Mouse (Mus musculus) ES-E14 (cell line): ENCODE measurements around the gene Gm5346. TPM values are rescaled to one million over a fixed set of nuclear protein-coding genes. Genes with fewer than 3 reads are reported as not detected.
"Not testable (repeated sequence)": the region's sequence is repeated elsewhere in the genome, so short reads cannot be mapped to it uniquely, and the experiment has no call there.

ENCODE experiments used
- DNase-seq: peaks from one replicate; pipeline ENCODE4 v3.0.0-alpha.2; 2013; ENCODE audit warnings: low read depth, low spot score
- H3K27ac ChIP-seq: 2 replicates; pipeline ENCODE4 v1.5.1; 2012; ENCODE audit warnings: low read depth, mild to moderate bottlenecking, low read length, moderate library complexity, mixed read lengths; ENCODE audit not compliant: poor library complexity, insufficient read depth, severe bottlenecking
- H3K36me3 ChIP-seq: 2 replicates; pipeline ENCODE4 v1.6.1; 2012; ENCODE audit warnings: mild to moderate bottlenecking, low read length, moderate library complexity, mixed read lengths; ENCODE audit not compliant: control insufficient read depth, poor library complexity, insufficient read depth, severe bottlenecking
- H3K4me1 ChIP-seq, 2 experiments: fragments of 150-350 bp in 1 of 2; sonication (generic) in 1 of 2; 2 replicates each; pipeline ENCODE4 v1.6.1; 2012; ENCODE audit warnings: low read length in 2 of 2, mild to moderate bottlenecking in 1 of 2, mixed read lengths in 1 of 2; ENCODE audit not compliant: control insufficient read depth in 2 of 2, insufficient read depth in 2 of 2, poor library complexity in 1 of 2
- H3K4me3 ChIP-seq, 2 experiments: fragments of 150-350 bp in 1 of 2; sonication (generic) in 1 of 2; 2 replicates each; pipeline ENCODE4 v1.5.1; 2012; ENCODE audit warnings: low read length in 2 of 2, low read depth in 1 of 2, mild to moderate bottlenecking in 1 of 2, mixed read lengths in 1 of 2; ENCODE audit not compliant: insufficient read depth in 1 of 2, poor library complexity in 1 of 2, severe bottlenecking in 1 of 2
- H3K9ac ChIP-seq: 2 replicates; pipeline ENCODE4 v1.6.1; 2012; ENCODE audit warnings: low read depth, mild to moderate bottlenecking, low read length, mixed read lengths; ENCODE audit not compliant: poor library complexity, insufficient read depth, severe bottlenecking
- H3K9me3 ChIP-seq: fragments of 150-350 bp; sonication (generic); 2 replicates; pipeline ENCODE4 v1.6.1; 2012; ENCODE audit warnings: low read depth, mild to moderate bottlenecking, low read length; ENCODE audit not compliant: control insufficient read depth, insufficient read depth
- CHD2 ChIP-seq: IDR thresholded peaks from 2 replicates; pipeline ENCODE4 v1.6.1; 2014; ENCODE audit warnings: mild to moderate bottlenecking, low read depth, low read length, inconsistent platforms
- HCFC1 ChIP-seq: IDR thresholded peaks from 2 replicates; pipeline ENCODE4 v1.6.1; 2012; ENCODE audit warnings: low read length, inconsistent platforms, borderline replicate concordance; ENCODE audit not compliant: insufficient read depth
- MAFK ChIP-seq: IDR thresholded peaks from 2 replicates; pipeline ENCODE4 v1.6.1; 2014; ENCODE audit warnings: mild to moderate bottlenecking, low read depth, low read length, inconsistent platforms; ENCODE audit not compliant: insufficient read depth
- ZC3H11A ChIP-seq: IDR thresholded peaks from 2 replicates; pipeline ENCODE4 v1.6.1; 2012; ENCODE audit warnings: low read depth, mild to moderate bottlenecking, inconsistent platforms, low read length, borderline replicate concordance
- ZNF384 ChIP-seq: IDR thresholded peaks from 2 replicates; pipeline ENCODE4 v1.6.1; 2012; ENCODE audit warnings: low read depth, low read length, inconsistent platforms
- in situ Hi-C, 2 experiments: fragments of 600-800 bp; cut with MboI; formaldehyde crosslinking; loops; one replicate each; pipeline ENCODE4 v1.15.1; 2025; ENCODE audit warnings: low sequenced_read_pairs in 2 of 2, inconsistent platforms in 1 of 2; ENCODE audit not compliant: unreplicated experiment in 2 of 2
- total RNA-seq: library from RNA; depleted of rRNA; stranded (reverse); fragments of 300-350 nt; gene quantifications from 2 replicates; pipeline ENCODE4 v1.2.3, GENCODE M21; 2012; rRNA removed

Gm5346 gene
- not detected in 2 replicates for total RNA-seq

DNA sequence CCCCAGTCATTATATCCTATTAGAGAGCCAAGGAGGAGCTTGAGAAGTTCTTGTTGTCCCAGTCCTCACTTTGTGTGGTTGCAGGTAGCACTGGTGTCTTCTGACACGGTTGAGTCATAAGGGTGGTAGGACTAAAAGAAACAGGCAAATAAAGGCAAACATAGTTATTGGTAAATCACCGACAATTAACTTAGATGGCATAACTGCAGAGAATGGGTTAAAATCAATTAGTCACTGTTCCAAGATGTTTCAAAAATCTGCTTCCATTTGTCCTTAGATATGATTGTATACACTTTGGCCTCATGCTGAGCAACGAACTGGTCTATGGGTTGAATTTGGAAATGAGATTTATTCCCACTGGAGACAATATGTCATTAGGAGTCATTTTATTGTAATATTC, at the start of gene Gm5346:
Gm5346 (minus strand) TSS at position 101 of the 400 bp plus-strand sequence.
- Histone ChIP-seq H3K4me1 (no peaks in the 10 kb centered on the region), H3K27ac (no peak within 1 kb of the TSS)
- TF ChIP-seq ZC3H11A: no peak
- TF ChIP-seq CHD2: no peak
- TF ChIP-seq HCFC1: no peak
- TF ChIP-seq ZNF384: no peak
- no peak for TF ChIP-seq MAFK

DNA sequence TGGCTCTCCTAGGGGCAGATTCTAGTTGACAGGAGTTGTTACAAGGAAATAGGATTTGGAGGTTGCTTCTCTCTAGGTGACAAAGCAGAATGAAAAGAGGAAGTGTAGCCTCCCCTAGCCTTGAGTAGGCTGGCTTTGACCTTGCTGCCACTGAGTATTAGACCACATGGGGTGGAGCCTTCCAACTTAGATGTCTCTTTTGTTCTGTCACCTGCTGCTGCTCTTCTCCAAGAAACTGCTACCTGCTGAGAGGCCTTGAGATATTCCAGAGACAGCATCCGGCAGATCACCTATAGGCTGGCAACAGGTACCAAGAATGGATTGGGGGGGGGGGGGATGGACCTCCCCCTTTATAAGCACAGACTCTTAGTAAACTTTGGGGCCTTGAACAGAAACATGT, 11.0 kb downstream of the Gm5346 start:
- DNase-seq: no peak
- Histone ChIP-seq H3K9me3 (no peaks in the 10 kb centered on the region), H3K36me3 (no peaks in the 10 kb centered on the region), H3K4me1 (no peaks in the 10 kb centered on the region), H3K27ac (no peak overlapping the region), H3K9ac (no peak overlapping the region), H3K4me3 (no peak overlapping the region)
- TF ChIP-seq ZNF384 (no peak), MAFK (0 out of 2 replicates have a peak, but pooled peaks have one; percentile 28)
- in situ Hi-C loops: no loop called here

More for the DNA sequence above, at the start of gene Gm5346:
- in situ Hi-C loops: no loop called here
- Histone ChIP-seq H3K9ac (no peak within 1 kb of the TSS), H3K36me3 (no peaks in the 10 kb centered on the region), H3K4me3 (no peak within 1 kb of the TSS), H3K9me3 (no peaks in the 10 kb centered on the region)
- DNase-seq: no peak

- in situ Hi-C loops, DNase-seq, H3K4me1 ChIP-seq, H3K9me3 ChIP-seq, H3K36me3 ChIP-seq, H3K27ac ChIP-seq: not testable (repeated sequence)
- TF ChIP-seq CHD2 (peak; percentile 87), ZNF384 (peak; percentile 37; the same call in 1 of the 2 replicates)
- H3K9ac ChIP-seq: peak overlapping the region; percentile 90
- peak overlapping the region; percentile 65 to 74 for H3K4me3 ChIP-seq
Observed at GRCm38 (mm10) chr8:43603657-43604056, 23.4 kb downstream of the Gm5346 start.

GRCm38 (mm10) chr8:43603166-43603565, 23.9 kb downstream of the Gm5346 start:
- H3K9me3 ChIP-seq, in situ Hi-C loops, H3K36me3 ChIP-seq, DNase-seq, H3K27ac ChIP-seq, H3K4me1 ChIP-seq: not testable (repeated sequence)
- Histone ChIP-seq H3K4me3 (peak overlapping the region; percentile 65 to 74), H3K9ac (peak overlapping the region; percentile 90)

DNA sequence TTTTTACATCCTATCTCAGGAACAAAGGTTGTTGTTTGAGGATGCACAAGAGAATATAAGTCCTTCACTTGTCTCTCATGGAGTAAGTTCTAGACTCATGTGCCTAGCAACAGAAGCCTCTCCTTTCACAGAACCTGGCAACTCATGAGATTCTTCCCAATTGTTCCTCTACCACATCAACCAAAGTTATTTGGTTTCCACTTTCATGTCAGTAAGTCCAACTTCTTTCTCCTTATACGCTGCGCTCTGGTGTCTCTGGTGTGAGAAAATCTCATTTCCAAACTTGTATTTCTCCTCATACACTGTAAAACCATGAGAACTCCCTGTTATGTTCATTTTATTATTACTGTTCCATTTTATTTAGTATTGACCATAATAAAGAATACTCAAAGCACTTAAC, 50.5 kb downstream of the Gm5346 start, which contains the start of gene Adam26a:
Adam26a (minus strand) TSS at position 101 of the 400 bp plus-strand sequence.
- DNase-seq, H3K4me1 ChIP-seq, H3K27ac ChIP-seq, H3K36me3 ChIP-seq, H3K4me3 ChIP-seq, in situ Hi-C loops, H3K9me3 ChIP-seq, H3K9ac ChIP-seq: not testable (repeated sequence)

Other genes starting within 250 kb of the Gm5346 start
- gene Adam26b, start 99.2 kb downstream of the Gm5346 start, total RNA-seq: not detected in 2 replicates
- gene Adam26a, start 50.6 kb downstream of the Gm5346 start, total RNA-seq: not detected in 2 replicates
- not detected in 2 replicates for gene Adam34, start 82.8 kb upstream of the Gm5346 start, total RNA-seq